Mouse (Mus musculus): ENCODE measurements around the gene Usp34. TPM values are rescaled to one million over a fixed set of nuclear protein-coding genes. Genes with fewer than 3 reads are reported as not detected.
"Not testable (repeated sequence)": the region's sequence is repeated elsewhere in the genome, so short reads cannot be mapped to it uniquely, and the experiment has no call there.

The Usp34 gene
- total and polyA plus RNA-seq, 3 experiments = 47.5 to 92.5 (median 65.4) TPM

GRCm38 (mm10) chr11:23357226-23357625 lies 50.5 kb downstream of the Usp34 start:
- H3K36me3 ChIP-seq (replicated peaks in 1 of 2; ENCODE audit: control insufficient read depth in 1 of 2, insufficient read depth in 1 of 2, low read length in 1 of 2) = peaks cover 17 to 68% of the 10 kb centered on the region in 2 experiments
- dilution Hi-C loops (cut with MboI; ENCODE audit: extremely low pct_ligation_motif_present, extremely low pct_unique_long_range_greater_than_20kb, low sequenced_read_pairs); H3K9ac ChIP-seq (ENCODE audit: insufficient read depth, low read depth); H3K9me3 ChIP-seq (replicated peaks; ENCODE audit: low read length); H3K79me2 ChIP-seq (replicated peaks; ENCODE audit: control insufficient read depth, extremely low read depth, insufficient read depth, poor library complexity, severe bottlenecking); H3K4me2 ChIP-seq (ENCODE audit: insufficient read depth, low read depth, poor library complexity, severe bottlenecking); H3K4me1 ChIP-seq (ENCODE audit: control insufficient read depth in 1 of 2, insufficient read depth in 2 of 2); DNase-seq (ENCODE audit: extremely low read depth); in situ Hi-C loops (cut with MboI; ENCODE audit: low pct_ligation_motif_present, low pct_unique_long_range_greater_than_20kb, low sequenced_read_pairs); H3K4me3 ChIP-seq (replicated peaks in 1 of 3; ENCODE audit: low read depth in 2 of 3, low read length in 2 of 3, poor library complexity in 1 of 3); H3K27ac ChIP-seq (ENCODE audit: insufficient read depth, low read depth); H3K27me3 ChIP-seq (replicated peaks): not testable (repeated sequence)
- TF ChIP-seq CTCF (conservative IDR thresholded peaks at IDR 0.05 in 1 of 2, IDR thresholded peaks at IDR 0.05 in 1 of 2; ENCODE audit: low read depth in 2 of 2, low read length in 2 of 2) (peak in 1 of 2 experiments; percentile 63; a peak in 2 of 4 replicates), MYC (IDR thresholded peaks at IDR 0.05; ENCODE audit: low read depth, low read length) (0 out of 2 replicates have a peak, but pooled peaks have one; percentile 46), ZNF384 (IDR thresholded peaks at IDR 0.05; ENCODE audit: low read depth, low read length) (peak; percentile 29; the same call in 1 of the 2 replicates)

GRCm38 (mm10) chr11:23359687-23360235 lies 53.1 kb downstream of the Usp34 start:
- H3K79me2 ChIP-seq (replicated peaks; ENCODE audit: control insufficient read depth, extremely low read depth, insufficient read depth, poor library complexity, severe bottlenecking); H3K27me3 ChIP-seq (replicated peaks); H3K9ac ChIP-seq (ENCODE audit: insufficient read depth, low read depth); H3K9me3 ChIP-seq (replicated peaks; ENCODE audit: low read length); DNase-seq (ENCODE audit: extremely low read depth); H3K4me3 ChIP-seq (replicated peaks in 1 of 3; ENCODE audit: low read depth in 2 of 3, low read length in 2 of 3, poor library complexity in 1 of 3); H3K4me1 ChIP-seq (ENCODE audit: control insufficient read depth in 1 of 2, insufficient read depth in 2 of 2); in situ Hi-C loops (cut with MboI; ENCODE audit: low pct_ligation_motif_present, low pct_unique_long_range_greater_than_20kb, low sequenced_read_pairs); dilution Hi-C loops (cut with MboI; ENCODE audit: extremely low pct_ligation_motif_present, extremely low pct_unique_long_range_greater_than_20kb, low sequenced_read_pairs); H3K27ac ChIP-seq (ENCODE audit: insufficient read depth, low read depth); H3K4me2 ChIP-seq (ENCODE audit: insufficient read depth, low read depth, poor library complexity, severe bottlenecking): not testable (repeated sequence)
- peaks cover 32 to 79% of the 10 kb centered on the region in 2 experiments for H3K36me3 ChIP-seq (replicated peaks in 1 of 2; ENCODE audit: control insufficient read depth in 1 of 2, insufficient read depth in 1 of 2, low read length in 1 of 2)

GRCm38 (mm10) chr11:23362305-23362704 lies 55.6 kb downstream of the Usp34 start:
- in situ Hi-C loops (cut with MboI; ENCODE audit: low pct_ligation_motif_present, low pct_unique_long_range_greater_than_20kb, low sequenced_read_pairs) (no loop called here), dilution Hi-C loops (cut with MboI; ENCODE audit: extremely low pct_ligation_motif_present, extremely low pct_unique_long_range_greater_than_20kb, low sequenced_read_pairs) (no loop called here)
- H3K36me3 ChIP-seq (replicated peaks in 1 of 2; ENCODE audit: control insufficient read depth in 1 of 2, insufficient read depth in 1 of 2, low read length in 1 of 2) = peaks cover 31 to 80% of the 10 kb centered on the region in 2 experiments
- peaks cover 14% of the 10 kb centered on the region for H3K79me2 ChIP-seq (replicated peaks; ENCODE audit: control insufficient read depth, extremely low read depth, insufficient read depth, poor library complexity, severe bottlenecking)
- H3K4me2 ChIP-seq (ENCODE audit: insufficient read depth, low read depth, poor library complexity, severe bottlenecking) = no peak overlapping the region
- TF ChIP-seq HCFC1 (IDR thresholded peaks at IDR 0.05; ENCODE audit: low read depth, low read length) (no peak), UBTF (IDR thresholded peaks at IDR 0.05; ENCODE audit: low read depth, low read length) (no peak), POLR2A (IDR thresholded peaks at IDR 0.05; ENCODE audit: low read depth, low read length) (no peak), CHD2 (IDR thresholded peaks at IDR 0.05; ENCODE audit: low read length) (no peak), NELFE (IDR thresholded peaks at IDR 0.05; ENCODE audit: low read depth, low read length) (no peak), CTCF (conservative IDR thresholded peaks at IDR 0.05 in 1 of 2, IDR thresholded peaks at IDR 0.05 in 1 of 2; ENCODE audit: low read depth in 2 of 2, low read length in 2 of 2) (no peak), SIN3A (IDR thresholded peaks at IDR 0.05; ENCODE audit: low read length) (no peak), ZC3H11A (IDR thresholded peaks at IDR 0.05; ENCODE audit: low read depth, low read length) (no peak), USF1 (IDR thresholded peaks at IDR 0.05; ENCODE audit: low read depth, low read length) (no peak), ELF1 (IDR thresholded peaks at IDR 0.05; ENCODE audit: low read depth, low read length) (no peak), SMC3 (IDR thresholded peaks at IDR 0.05; ENCODE audit: low read depth, low read length) (no peak), MAZ (IDR thresholded peaks at IDR 0.05; ENCODE audit: low read depth, low read length) (no peak)
- DNase-seq (ENCODE audit: extremely low read depth) = no peak
- H3K9ac ChIP-seq (ENCODE audit: insufficient read depth, low read depth) = no peak overlapping the region
- H3K27ac ChIP-seq (ENCODE audit: insufficient read depth, low read depth) = no peak overlapping the region
- H3K4me3 ChIP-seq (replicated peaks in 1 of 3; ENCODE audit: low read depth in 2 of 3, low read length in 2 of 3, poor library complexity in 1 of 3) = no peak overlapping the region
- H3K27me3 ChIP-seq (replicated peaks) = no peaks in the 10 kb centered on the region
- no peaks in the 10 kb centered on the region for H3K9me3 ChIP-seq (replicated peaks; ENCODE audit: low read length)
- H3K4me1 ChIP-seq (ENCODE audit: control insufficient read depth in 1 of 2, insufficient read depth in 2 of 2) = no peaks in the 10 kb centered on the region
